Mouse (Mus musculus): Measurements from ENCODE around the gene Nol4l.

GRCm38 (mm10) chr2:153528571-153529364, 1.0 kb downstream of the Nol4l start:
- TF ChIP-seq CTCF (IDR thresholded peaks at IDR 0.05; ENCODE audit: borderline replicate concordance, insufficient read depth, low read depth, low read length) (no peak), POLR2A (IDR thresholded peaks at IDR 0.05; ENCODE audit: borderline replicate concordance, insufficient read depth, low read length) (no peak)

Data from cerebellum, adult 2 months (tissue).